Mouse (Mus musculus) limb, embryonic 11.5 days (tissue): Measurements from ENCODE around the gene Hist1h2ak. TPM values are rescaled to one million over a fixed set of nuclear protein-coding genes. Genes with fewer than 3 reads are reported as not detected.
"Not testable (repeated sequence)": the region's sequence is repeated elsewhere in the genome, so short reads cannot be mapped to it uniquely, and the experiment has no call there.

Experiments
- ATAC-seq: fragments of 200-750 bp; cut with Nextera tagmentation; 2 replicates; pipeline ENCODE4 v1.8.0; 2017; ENCODE audit warnings: low read depth; ENCODE audit not compliant: insufficient number of reproducible peaks, low FRiP score, low TSS enrichment
- DNase-seq: peaks from one replicate; pipeline ENCODE4 v3.0.0-alpha.2; 2015; ENCODE audit warnings: low spot score
- H3K27ac ChIP-seq: fragments of 300-500 bp; sonication (generic); replicated peaks from 2 replicates; pipeline ENCODE4 v1.5.1; 2014; ENCODE audit warnings: low read depth, mild to moderate bottlenecking, low read length
- H3K27me3 ChIP-seq: fragments of 300-500 bp; sonication (generic); 2 replicates; pipeline ENCODE4 v1.6.1; 2014; ENCODE audit warnings: mild to moderate bottlenecking, low read length, mixed read lengths; ENCODE audit not compliant: control insufficient read depth, insufficient read depth
- H3K36me3 ChIP-seq: fragments of 300-500 bp; sonication (generic); 2 replicates; pipeline ENCODE4 v1.6.1; 2014; ENCODE audit warnings: mild to moderate bottlenecking, low read length, moderate library complexity, mixed read lengths; ENCODE audit not compliant: control insufficient read depth, insufficient read depth
- H3K4me1 ChIP-seq: fragments of 300-500 bp; sonication (generic); 2 replicates; pipeline ENCODE4 v1.6.1; 2014; ENCODE audit warnings: low read length, mixed read lengths; ENCODE audit not compliant: control insufficient read depth, insufficient read depth
- H3K4me2 ChIP-seq: fragments of 300-500 bp; sonication (generic); 2 replicates; pipeline ENCODE4 v1.6.1; 2014; ENCODE audit warnings: low read depth, mild to moderate bottlenecking, moderate library complexity; ENCODE audit not compliant: severe bottlenecking
- H3K4me3 ChIP-seq: fragments of 300-500 bp; sonication (generic); 2 replicates; pipeline ENCODE4 v1.5.1; 2014; ENCODE audit warnings: low read depth, low read length
- H3K9ac ChIP-seq: fragments of 300-500 bp; sonication (generic); 2 replicates; pipeline ENCODE4 v1.6.1; 2014; ENCODE audit warnings: mild to moderate bottlenecking, low read length
- H3K9me3 ChIP-seq: fragments of 300-500 bp; sonication (generic); 2 replicates; pipeline ENCODE4 v1.6.1; 2016; ENCODE audit warnings: low read length; ENCODE audit not compliant: control insufficient read depth
- WGBS: fragments of 180-500 bp; shearing (Covaris S2); extraction: QIAGEN DNeasy Blood & Tissue Kit; methylation state at CpG from one replicate; pipeline ENCODE4 v1.1.7; 2014; 5-methylcytosine and 5-hydroxymethylcytosine counted together
- polyA plus RNA-seq: library from polyadenylated mRNA; unstranded; fragments of >200 nt; fragmentation: Nextera tagmentation; extraction: Ambion mirVana; gene quantifications from 2 replicates; pipeline ENCODE4 v1.2.1, GENCODE M21; 2014

Hist1h2ak gene
- polyA plus RNA-seq, 1 experiment from 2014 or later: 6.1 TPM

DNA sequence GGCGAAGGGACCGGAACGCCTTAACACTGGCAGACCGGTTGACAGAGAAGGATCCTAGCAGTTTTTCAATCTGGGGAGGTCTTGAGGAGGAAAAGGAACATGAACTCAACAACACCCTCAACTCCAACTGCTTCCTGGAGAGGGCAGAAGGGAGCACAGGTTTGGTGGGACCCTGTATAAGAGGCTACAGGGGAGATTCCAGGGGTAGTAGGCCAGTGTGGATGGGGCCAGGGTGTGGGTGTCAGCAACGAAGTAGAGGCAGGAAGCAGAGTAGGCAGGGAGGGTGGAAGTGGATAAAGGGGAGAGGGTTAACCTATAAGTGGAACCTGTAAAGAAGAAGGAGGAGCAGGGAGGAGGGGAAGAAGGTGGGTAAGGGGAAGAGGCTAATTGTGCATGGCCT, 20.2 kb downstream of the Hist1h2ak start:
- DNase-seq (peak; percentile 64), ATAC-seq (peak; percentile 26)
- Histone ChIP-seq H3K36me3 (no peaks in the 10 kb centered on the region), H3K4me1 (no peaks in the 10 kb centered on the region), H3K4me2 (no peak overlapping the region), H3K27ac (peak overlapping the region; percentile 98), H3K27me3 (no peaks in the 10 kb centered on the region), H3K9ac (peak overlapping the region; percentile 90), H3K9me3 (no peaks in the 10 kb centered on the region), H3K4me3 (no peak overlapping the region)
- 70% methylated on average over 5 of the region's 5 CpGs for WGBS

- H3K4me1 ChIP-seq: no peaks in the 10 kb centered on the region
- no peaks in the 10 kb centered on the region for H3K36me3 ChIP-seq
- H3K9me3 ChIP-seq: no peaks in the 10 kb centered on the region
- no peak for DNase-seq
- no peak overlapping the region for H3K4me3 ChIP-seq
- no peak overlapping the region for H3K27ac ChIP-seq
- ATAC-seq: no peak
- no peak overlapping the region for H3K9ac ChIP-seq
- 47% methylated on average over 1 of the region's 1 CpGs for WGBS
- H3K27me3 ChIP-seq: no peaks in the 10 kb centered on the region
- H3K4me2 ChIP-seq: no peak overlapping the region
Observed at GRCm38 (mm10) chr13:21729544-21729943, 24.1 kb downstream of the Hist1h2ak start.

DNA sequence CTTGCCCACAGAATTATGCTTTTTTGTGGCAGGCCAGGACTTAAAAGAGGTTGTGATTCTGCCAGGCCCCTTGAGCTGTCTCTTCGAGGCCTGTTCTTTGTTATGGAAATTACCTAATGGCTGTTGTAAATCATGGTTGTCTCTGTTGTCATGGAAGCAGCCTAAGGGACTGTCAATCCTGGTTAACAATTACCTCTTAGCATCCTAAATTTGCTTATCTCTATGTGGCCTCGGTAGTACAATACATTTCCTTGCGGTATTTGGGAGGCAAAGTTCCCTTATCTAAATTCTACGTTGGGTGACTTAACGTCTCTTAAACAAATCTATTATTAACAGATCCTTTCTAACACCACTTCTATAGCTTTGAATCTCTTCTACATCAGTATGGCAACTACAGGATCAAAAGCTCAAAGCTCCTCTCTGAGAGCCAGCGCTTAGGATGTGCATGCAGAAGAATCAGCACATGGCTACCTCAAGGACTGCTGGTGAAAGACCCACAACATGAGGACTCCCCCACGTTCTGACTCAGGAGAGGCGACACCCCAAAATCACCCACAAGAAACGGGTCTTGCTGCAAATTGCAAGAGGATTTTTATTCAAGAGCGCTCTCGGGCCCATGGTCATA, 25.6 kb downstream of the Hist1h2ak start:
- DNase-seq: no peak
- no peaks in the 10 kb centered on the region for H3K36me3 ChIP-seq
- no peak overlapping the region for H3K9ac ChIP-seq
- no peak for ATAC-seq
- H3K4me3 ChIP-seq: no peak overlapping the region
- H3K27me3 ChIP-seq: no peaks in the 10 kb centered on the region
- 19% methylated on average over 11 of the region's 11 CpGs for WGBS
- H3K9me3 ChIP-seq: no peaks in the 10 kb centered on the region
- H3K27ac ChIP-seq: no peak overlapping the region
- no peaks in the 10 kb centered on the region for H3K4me1 ChIP-seq
- H3K4me2 ChIP-seq: no peak overlapping the region

DNA sequence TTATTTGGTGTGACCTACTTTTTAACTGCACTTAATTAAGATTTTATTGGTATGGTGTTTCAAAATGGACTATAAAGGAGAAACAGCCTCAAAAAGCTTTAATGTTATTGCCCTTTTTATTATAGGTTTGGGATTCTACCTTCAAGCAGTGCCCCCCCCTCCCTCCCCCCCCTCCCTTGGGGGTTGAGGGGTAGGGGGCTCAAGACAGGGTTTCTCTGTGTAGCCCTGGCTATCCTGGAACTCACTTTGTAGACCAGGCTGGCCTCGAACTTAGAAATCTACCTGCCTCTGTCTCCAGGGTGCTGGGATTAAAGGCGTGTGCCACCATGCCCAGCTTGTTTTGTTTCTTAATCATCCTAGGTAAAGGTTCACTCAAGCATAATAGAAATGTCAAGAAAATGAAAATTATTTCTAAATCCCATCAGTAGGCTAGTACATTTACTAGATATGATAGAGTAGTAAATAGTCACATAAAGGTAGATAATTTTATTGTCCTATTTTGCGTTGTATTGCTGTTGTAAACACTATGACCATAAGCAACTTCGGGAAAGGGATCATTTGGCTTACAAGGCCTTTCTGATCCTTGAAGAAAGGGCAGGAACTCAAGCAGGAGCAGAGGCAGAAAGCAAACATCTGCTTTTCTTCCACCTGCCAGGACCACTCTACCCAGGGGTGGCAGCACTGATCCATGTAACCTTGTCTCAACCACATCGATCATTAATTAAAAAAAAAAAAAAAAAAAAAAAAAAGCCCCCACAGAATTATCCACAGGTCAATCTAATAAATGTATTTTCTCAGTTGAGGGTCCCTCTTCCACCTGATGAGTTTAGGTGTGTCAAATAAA, 30.4 kb downstream of the Hist1h2ak start:
- 0 out of 2 replicates have a peak, but pooled peaks cover 4% of the 10 kb centered on the region for H3K4me1 ChIP-seq
- peak overlapping the region; percentile 40; the same call in 1 of the 2 replicates for H3K4me2 ChIP-seq
- DNase-seq: peak; percentile 60
- H3K9ac ChIP-seq: no peak overlapping the region
- H3K27ac ChIP-seq: peak overlapping the region; percentile 65; the same call in 1 of the 2 replicates
- ATAC-seq: no peak
- H3K36me3 ChIP-seq: no peaks in the 10 kb centered on the region
- H3K4me3 ChIP-seq: no peak overlapping the region
- H3K9me3 ChIP-seq: no peaks in the 10 kb centered on the region
- H3K27me3 ChIP-seq: no peaks in the 10 kb centered on the region
- 37% methylated on average over 5 of the region's 5 CpGs for WGBS

DNA sequence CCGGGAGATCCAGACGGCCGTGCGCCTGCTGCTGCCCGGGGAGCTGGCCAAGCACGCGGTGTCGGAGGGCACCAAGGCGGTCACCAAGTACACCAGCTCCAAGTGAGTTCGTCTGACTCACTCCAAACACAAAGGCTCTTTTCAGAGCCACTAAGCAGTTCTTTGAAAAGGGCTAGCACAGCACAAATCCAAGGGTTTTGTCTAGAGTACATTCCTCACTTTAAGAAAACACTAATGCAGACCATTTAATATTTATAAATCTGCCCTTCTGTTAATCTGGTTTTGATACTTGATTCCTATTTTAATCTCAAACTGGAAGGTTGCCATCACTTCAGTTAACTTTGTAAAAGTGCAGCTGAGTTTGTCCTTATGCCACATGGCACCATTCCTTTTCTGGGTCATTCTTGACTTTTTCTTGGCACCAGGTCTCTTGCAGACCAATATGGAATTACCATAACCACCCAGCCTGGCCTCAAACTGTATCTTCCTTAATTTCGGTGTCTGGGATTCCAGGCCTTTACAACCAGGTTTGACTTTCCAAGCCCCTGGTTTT, 31.2 kb downstream of the Hist1h2ak start:
- H3K4me3 ChIP-seq: peak overlapping the region; percentile 15; the same call in 1 of the 2 replicates
- no peaks in the 10 kb centered on the region for H3K9me3 ChIP-seq
- ATAC-seq: peak; percentile 3; the same call in 1 of the 2 replicates
- peak overlapping the region; percentile 40 for H3K4me2 ChIP-seq
- no peaks in the 10 kb centered on the region for H3K36me3 ChIP-seq
- 4% methylated on average over 11 of the region's 11 CpGs for WGBS
- H3K4me1 ChIP-seq: 0 out of 2 replicates have a peak, but pooled peaks cover 4% of the 10 kb centered on the region
- peak overlapping the region; percentile 44 for H3K9ac ChIP-seq
- no peaks in the 10 kb centered on the region for H3K27me3 ChIP-seq
- DNase-seq: peak; percentile 71
- peak overlapping the region; percentile 96 for H3K27ac ChIP-seq

GRCm38 (mm10) chr13:21721757-21722372, 31.8 kb downstream of the Hist1h2ak start, which contains the start of gene Hist1h2bm:
Gene Hist1h2bm (plus strand): TSS chr13:21722044.
- peak within 1 kb of the TSS; percentile 64 for H3K4me2 ChIP-seq
- ATAC-seq (peak; percentile 97), DNase-seq (peak; percentile 84)
- H3K9me3 ChIP-seq, H3K4me1 ChIP-seq, H3K36me3 ChIP-seq, H3K27me3 ChIP-seq: not testable (repeated sequence)
- peak within 1 kb of the TSS; percentile 30 for H3K4me3 ChIP-seq
- peak within 1 kb of the TSS; percentile 96 for H3K27ac ChIP-seq
- H3K9ac ChIP-seq: peak within 1 kb of the TSS; percentile 82
- under 1% methylated on average over 37 of the region's 37 CpGs for WGBS

DNA sequence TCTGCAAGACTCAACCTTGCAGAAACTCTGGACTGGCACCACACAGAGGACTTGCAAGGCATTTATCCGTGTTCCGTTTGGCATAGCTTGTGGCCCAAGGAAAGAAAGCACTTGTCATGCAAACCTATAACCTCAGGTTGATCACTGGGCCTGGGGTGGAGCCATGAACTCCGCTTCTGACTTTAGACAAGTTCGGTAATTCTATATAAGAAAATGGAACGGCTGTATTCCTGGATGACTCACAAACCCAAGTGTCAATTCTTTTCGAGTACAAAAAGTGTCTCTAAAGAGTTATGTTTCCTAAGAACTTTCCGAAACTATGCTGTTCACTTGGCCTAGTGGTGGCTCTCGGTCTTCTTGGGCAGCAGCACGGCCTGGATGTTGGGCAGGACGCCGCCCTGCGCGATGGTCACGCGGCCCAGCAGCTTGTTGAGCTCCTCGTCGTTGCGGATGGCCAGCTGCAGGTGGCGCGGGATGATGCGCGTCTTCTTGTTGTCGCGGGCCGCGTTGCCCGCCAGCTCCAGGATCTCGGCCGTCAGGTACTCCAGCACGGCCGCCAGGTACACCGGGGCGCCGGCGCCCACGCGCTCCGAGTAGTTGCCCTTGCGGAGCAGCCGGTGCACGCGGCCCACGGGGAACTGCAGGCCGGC, 32.4 kb downstream of the Hist1h2ak start:
- not testable (repeated sequence) for ATAC-seq, H3K4me1 ChIP-seq, H3K36me3 ChIP-seq, H3K27me3 ChIP-seq, H3K9me3 ChIP-seq
- peak; percentile 66 for DNase-seq
- Histone ChIP-seq H3K27ac (peak overlapping the region; percentile 96), H3K4me3 (peak overlapping the region; percentile 30), H3K9ac (peak overlapping the region; percentile 82), H3K4me2 (peak overlapping the region; percentile 64)
- WGBS: 3% methylated on average over 20 of the region's 44 CpGs
